Mouse (Mus musculus) midbrain, embryonic 10.5 days (tissue): Measurements from ENCODE around the gene Tnfrsf14. TPM values are rescaled to one million over a fixed set of nuclear protein-coding genes. Genes with fewer than 3 reads are reported as not detected.
A peak's percentile ranks its signal among the peaks of the same experiment; 100 is the strongest.

ENCODE experiments used
- DNase-seq: peaks from one replicate; pipeline ENCODE4 v3.0.0-alpha.2; 2017; ENCODE audit warnings: low spot score
- H3K27ac ChIP-seq: fragments of 300-500 bp; sonication (generic); replicated peaks from 2 replicates; pipeline ENCODE4 v1.5.1; 2016; ENCODE audit warnings: mild to moderate bottlenecking
- H3K27me3 ChIP-seq: fragments of 300-500 bp; sonication (generic); 2 replicates; pipeline ENCODE4 v1.6.1; 2016; ENCODE audit warnings: low read depth, mild to moderate bottlenecking; ENCODE audit not compliant: poor library complexity, severe bottlenecking
- H3K36me3 ChIP-seq: fragments of 300-500 bp; sonication (generic); 2 replicates; pipeline ENCODE4 v1.6.1; 2016; ENCODE audit warnings: mild to moderate bottlenecking, moderate library complexity
- H3K4me1 ChIP-seq: fragments of 300-500 bp; sonication (generic); 2 replicates; pipeline ENCODE4 v1.6.1; 2016
- H3K4me3 ChIP-seq: fragments of 300-500 bp; sonication (generic); 2 replicates; pipeline ENCODE4 v1.5.1; 2016; ENCODE audit warnings: mild to moderate bottlenecking, moderate library complexity
- H3K9me3 ChIP-seq: fragments of 300-500 bp; sonication (generic); replicated peaks from 2 replicates; pipeline ENCODE4 v1.6.1; 2016; ENCODE audit warnings: mild to moderate bottlenecking
- WGBS: fragments of 180-500 bp; shearing (Covaris S2); methylation state at CpG from one replicate; pipeline ENCODE4 v1.1.7; 2016; 5-methylcytosine and 5-hydroxymethylcytosine counted together
- polyA plus RNA-seq: library from polyadenylated mRNA; unstranded; fragments of >200 nt; fragmentation: Nextera tagmentation; extraction: Ambion mirVana; gene quantifications from 2 replicates; pipeline ENCODE4 v1.2.1, GENCODE M21; 2016

Gene Tnfrsf14
- polyA plus RNA-seq, 1 experiment from 2014 or later: 0.67 TPM

GRCm38 (mm10) chr4:154943323-154944039 is 15.1 kb upstream of the Tnfrsf14 start:
- H3K27ac ChIP-seq: peak overlapping the region; percentile 61
- peaks cover 44% of the 10 kb centered on the region for H3K4me1 ChIP-seq
- no peaks in the 10 kb centered on the region for H3K27me3 ChIP-seq
- DNase-seq: no peak
- H3K4me3 ChIP-seq: peak overlapping the region; percentile 28; the same call in 1 of the 2 replicates
- no peaks in the 10 kb centered on the region for H3K36me3 ChIP-seq
- H3K9me3 ChIP-seq: 0 out of 2 replicates have a peak, but pooled peaks cover 7% of the 10 kb centered on the region
- 91% methylated on average over 6 of the region's 6 CpGs for WGBS

- no peak for DNase-seq
- no peak overlapping the region for H3K27ac ChIP-seq
- 89% methylated on average over 10 of the region's 10 CpGs for WGBS
- H3K36me3 ChIP-seq: no peaks in the 10 kb centered on the region
- peaks cover 38% of the 10 kb centered on the region for H3K4me1 ChIP-seq
- H3K4me3 ChIP-seq: no peak overlapping the region
- H3K9me3 ChIP-seq: 0 out of 2 replicates have a peak, but pooled peaks cover 7% of the 10 kb centered on the region
- H3K27me3 ChIP-seq: no peaks in the 10 kb centered on the region
These were observed 14.4 kb upstream of the Tnfrsf14 start for GRCm38 (mm10) chr4:154942632-154943322.

DNA sequence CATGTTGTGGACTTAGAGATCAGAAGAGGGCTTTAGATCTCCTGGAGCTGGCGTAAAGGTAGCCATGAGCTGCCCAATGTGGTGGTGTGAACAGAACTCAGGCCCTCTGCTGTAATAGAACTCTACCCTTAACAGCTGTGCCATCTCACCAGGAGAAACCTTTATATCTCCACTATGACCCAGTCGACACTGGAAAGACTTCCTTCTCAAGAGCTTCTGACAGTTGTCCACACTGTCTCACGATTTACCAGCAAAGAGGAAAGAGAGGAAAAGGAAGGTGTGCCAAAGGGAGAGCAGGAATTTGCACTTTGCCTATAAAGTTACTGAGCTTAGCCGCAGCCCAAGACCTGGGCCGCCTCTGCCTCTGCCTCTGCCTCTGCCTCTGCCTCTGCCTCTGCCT is 13.5 kb upstream of the Tnfrsf14 start:
- no peak for DNase-seq
- 0 out of 2 replicates have a peak, but pooled peaks cover 7% of the 10 kb centered on the region for H3K9me3 ChIP-seq
- no peaks in the 10 kb centered on the region for H3K27me3 ChIP-seq
- H3K4me3 ChIP-seq: no peak overlapping the region
- H3K27ac ChIP-seq: no peak overlapping the region
- no peaks in the 10 kb centered on the region for H3K36me3 ChIP-seq
- peaks cover 32% of the 10 kb centered on the region for H3K4me1 ChIP-seq
- 96% methylated on average over 5 of the region's 5 CpGs for WGBS

- no peak overlapping the region for H3K4me3 ChIP-seq
- no peaks in the 10 kb centered on the region for H3K36me3 ChIP-seq
- H3K27me3 ChIP-seq: no peaks in the 10 kb centered on the region
- H3K9me3 ChIP-seq: 0 out of 2 replicates have a peak, but pooled peaks cover 7% of the 10 kb centered on the region
- 84% methylated on average over 2 of the region's 2 CpGs for WGBS
- H3K4me1 ChIP-seq: peaks cover 26% of the 10 kb centered on the region
- no peak overlapping the region for H3K27ac ChIP-seq
- no peak for DNase-seq
These were observed 11.8 kb upstream of the Tnfrsf14 start for GRCm38 (mm10) chr4:154940156-154940555.

- peaks cover 20% of the 10 kb centered on the region for H3K4me1 ChIP-seq
- no peak overlapping the region for H3K27ac ChIP-seq
- no peak overlapping the region for H3K4me3 ChIP-seq
- H3K9me3 ChIP-seq: 0 out of 2 replicates have a peak, but pooled peaks cover 7% of the 10 kb centered on the region
- WGBS: 74% methylated on average over 1 of the region's 1 CpGs
- no peak for DNase-seq
- no peaks in the 10 kb centered on the region for H3K36me3 ChIP-seq
- H3K27me3 ChIP-seq: no peaks in the 10 kb centered on the region
These were observed 9.4 kb upstream of the Tnfrsf14 start for GRCm38 (mm10) chr4:154937746-154938145.

GRCm38 (mm10) chr4:154936542-154937255 is 8.3 kb upstream of the Tnfrsf14 start:
- Histone ChIP-seq H3K36me3 (no peaks in the 10 kb centered on the region), H3K4me3 (no peak overlapping the region), H3K27me3 (0 out of 2 replicates have a peak, but pooled peaks cover 4% of the 10 kb centered on the region), H3K27ac (peak overlapping the region; percentile 38), H3K4me1 (peaks cover 20% of the 10 kb centered on the region), H3K9me3 (no peaks in the 10 kb centered on the region)
- 57% methylated on average over 8 of the region's 8 CpGs for WGBS
- DNase-seq: no peak

- no peak for DNase-seq
- H3K27ac ChIP-seq: no peak overlapping the region
- 76% methylated on average over 7 of the region's 7 CpGs for WGBS
These were observed 7.4 kb upstream of the Tnfrsf14 start for GRCm38 (mm10) chr4:154935788-154936187.

DNA sequence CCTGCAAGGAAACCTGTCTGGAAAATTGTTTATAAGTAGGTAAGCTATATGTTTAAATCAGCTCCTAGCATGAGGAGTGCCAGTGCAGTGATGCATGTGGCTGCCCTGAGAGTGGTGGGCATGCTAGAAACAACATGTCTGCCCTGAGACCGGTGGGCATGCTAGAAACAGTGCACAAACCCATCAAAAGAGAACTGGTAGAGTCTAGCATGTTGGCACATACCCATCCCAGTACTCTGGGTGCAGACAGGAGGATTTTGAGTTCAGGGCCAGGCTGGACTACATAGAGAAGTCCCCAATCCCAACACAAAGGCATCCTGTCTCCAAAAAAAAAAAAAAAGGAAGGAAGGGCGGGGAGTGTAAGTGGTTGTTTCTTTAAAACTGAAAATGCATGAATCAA is 6.4 kb upstream of the Tnfrsf14 start:
- Histone ChIP-seq H3K36me3 (no peaks in the 10 kb centered on the region), H3K4me3 (no peak overlapping the region), H3K9me3 (no peaks in the 10 kb centered on the region), H3K27ac (no peak overlapping the region), H3K4me1 (peaks cover 20% of the 10 kb centered on the region), H3K27me3 (0 out of 2 replicates have a peak, but pooled peaks cover 4% of the 10 kb centered on the region)
- 93% methylated on average over 2 of the region's 2 CpGs for WGBS
- no peak for DNase-seq

More at GRCm38 (mm10) chr4:154935788-154936187, 7.4 kb upstream of the Tnfrsf14 start:
- H3K4me3 ChIP-seq: no peak overlapping the region
- H3K27me3 ChIP-seq: 0 out of 2 replicates have a peak, but pooled peaks cover 4% of the 10 kb centered on the region
- H3K4me1 ChIP-seq: peaks cover 20% of the 10 kb centered on the region
- H3K36me3 ChIP-seq: no peaks in the 10 kb centered on the region
- H3K9me3 ChIP-seq: no peaks in the 10 kb centered on the region

- Histone ChIP-seq H3K27me3 (0 out of 2 replicates have a peak, but pooled peaks cover 4% of the 10 kb centered on the region), H3K9me3 (no peaks in the 10 kb centered on the region), H3K4me1 (peaks cover 26% of the 10 kb centered on the region), H3K4me3 (no peak overlapping the region), H3K27ac (no peak overlapping the region; the same call in 1 of the 2 replicates), H3K36me3 (no peaks in the 10 kb centered on the region)
- DNase-seq: peak; percentile 32
- WGBS: 64% methylated on average over 13 of the region's 13 CpGs
These were observed 5.0 kb upstream of the Tnfrsf14 start for GRCm38 (mm10) chr4:154933306-154933907.

GRCm38 (mm10) chr4:154929088-154929660 is 811 bp upstream of the Tnfrsf14 start:
- H3K4me3 ChIP-seq: no peak overlapping the region
- H3K36me3 ChIP-seq: no peaks in the 10 kb centered on the region
- H3K9me3 ChIP-seq: no peaks in the 10 kb centered on the region
- WGBS: 83% methylated on average over 12 of the region's 12 CpGs
- DNase-seq: no peak
- peaks cover 32% of the 10 kb centered on the region for H3K4me1 ChIP-seq
- H3K27ac ChIP-seq: peak overlapping the region; percentile 74
- 0 out of 2 replicates have a peak, but pooled peaks cover 4% of the 10 kb centered on the region for H3K27me3 ChIP-seq

- Histone ChIP-seq H3K4me3 (peak overlapping the region; percentile 26; the same call in 1 of the 2 replicates), H3K27ac (peak overlapping the region; percentile 74), H3K27me3 (0 out of 2 replicates have a peak, but pooled peaks cover 4% of the 10 kb centered on the region), H3K4me1 (peaks cover 23% of the 10 kb centered on the region), H3K9me3 (no peaks in the 10 kb centered on the region), H3K36me3 (no peaks in the 10 kb centered on the region)
- DNase-seq: no peak
- 72% methylated on average over 5 of the region's 5 CpGs for WGBS
These were observed 445 bp downstream of the Tnfrsf14 start for GRCm38 (mm10) chr4:154927899-154928337.
